Mouse (Mus musculus) CH12.LX (cell line): ENCODE data around the gene Ifit2. TPM values are rescaled to one million over a fixed set of nuclear protein-coding genes. Genes with fewer than 3 reads are reported as not detected.

Source experiments
- DNase-seq: peaks from one replicate; pipeline ENCODE4 v3.0.0-alpha.2; 2013; ENCODE audit errors: extremely low read depth
- H3K27ac ChIP-seq: 2 replicates; pipeline ENCODE4 v1.5.1; 2012; ENCODE audit warnings: low read depth, mild to moderate bottlenecking, control low read depth, moderate library complexity; ENCODE audit not compliant: insufficient read depth
- H3K27me3 ChIP-seq: replicated peaks from 2 replicates; pipeline ENCODE3; 2012; ENCODE audit warnings: inconsistent platforms
- H3K36me3 ChIP-seq, 2 experiments: replicated peaks in 1 of 2; 2 replicates each; pipeline versions ENCODE3 to v1.6.1; 2012; ENCODE audit warnings: inconsistent platforms in 1 of 2, low read length in 1 of 2, mild to moderate bottlenecking in 1 of 2, mixed read lengths in 1 of 2, moderate library complexity in 1 of 2; ENCODE audit not compliant: control insufficient read depth in 1 of 2, insufficient read depth in 1 of 2
- H3K4me1 ChIP-seq, 2 experiments: 2 replicates each; pipeline ENCODE4 v1.6.1; 2012; ENCODE audit warnings: inconsistent platforms in 1 of 2, moderate library complexity in 1 of 2; ENCODE audit not compliant: insufficient read depth in 2 of 2, control insufficient read depth in 1 of 2
- H3K4me2 ChIP-seq: 2 replicates; pipeline ENCODE4 v1.6.1; 2012; ENCODE audit warnings: low read depth, mild to moderate bottlenecking, control low read depth; ENCODE audit not compliant: poor library complexity, insufficient read depth, severe bottlenecking
- H3K4me3 ChIP-seq, 3 experiments: fragments of 150-350 bp in 1 of 3; sonication (generic) in 1 of 3; replicated peaks in 1 of 3; 2 replicates each; pipeline versions ENCODE3 to v1.5.1; 2011 to 2012; ENCODE audit warnings: low read depth in 2 of 3, low read length in 2 of 3, mild to moderate bottlenecking in 2 of 3, moderate library complexity in 2 of 3, control low read depth in 1 of 3, improper control_type of control experiment in 1 of 3, inconsistent platforms in 1 of 3, mixed read lengths in 1 of 3; ENCODE audit not compliant: poor library complexity in 1 of 3
- H3K79me2 ChIP-seq: replicated peaks from 2 replicates; pipeline ENCODE4 v1.6.1; 2012; ENCODE audit warnings: mild to moderate bottlenecking, moderate library complexity; ENCODE audit not compliant: control insufficient read depth, poor library complexity, insufficient read depth, severe bottlenecking; ENCODE audit errors: extremely low read depth
- H3K9ac ChIP-seq: 2 replicates; pipeline ENCODE4 v1.6.1; 2012; ENCODE audit warnings: low read depth, mild to moderate bottlenecking, control low read depth, moderate library complexity; ENCODE audit not compliant: insufficient read depth
- H3K9me3 ChIP-seq: replicated peaks from 2 replicates; pipeline ENCODE3; 2012; ENCODE audit warnings: low read length, inconsistent platforms, mixed read lengths
- BHLHE40 ChIP-seq: IDR thresholded peaks from 2 replicates; pipeline ENCODE4 v1.6.1; 2011; ENCODE audit warnings: mild to moderate bottlenecking, low read depth, low read length, improper control_type of control experiment
- CTCF ChIP-seq, 2 experiments: IDR thresholded peaks in 1 of 2; conservative IDR thresholded peaks in 1 of 2; 2 replicates each; pipeline ENCODE4 v1.5.1; 2011 to 2012; ENCODE audit warnings: low read depth in 2 of 2, low read length in 2 of 2, improper control_type of control experiment in 1 of 2, inconsistent platforms in 1 of 2, mild to moderate bottlenecking in 1 of 2, moderate library complexity in 1 of 2
- E2F4 ChIP-seq: IDR thresholded peaks from 2 replicates; pipeline ENCODE4 v1.6.1; 2011; ENCODE audit warnings: low read depth, low read length, improper control_type of control experiment; ENCODE audit not compliant: insufficient replicate concordance
- EP300 ChIP-seq: IDR thresholded peaks from 2 replicates; pipeline ENCODE4 v1.6.1; 2011; ENCODE audit warnings: low read length, improper control_type of control experiment
- ETS1 ChIP-seq: conservative IDR thresholded peaks from 2 replicates; pipeline ENCODE4 v1.6.1; 2012; ENCODE audit warnings: low read depth, mild to moderate bottlenecking, inconsistent platforms, low read length, improper control_type of control experiment, moderate library complexity
- GABPA ChIP-seq: IDR thresholded peaks from 2 replicates; pipeline ENCODE4 v1.6.1; 2012; ENCODE audit warnings: low read depth, low read length, improper control_type of control experiment, inconsistent platforms; ENCODE audit not compliant: insufficient replicate concordance
- KAT2A ChIP-seq: IDR thresholded peaks from 2 replicates; pipeline ENCODE4 v1.6.1; 2012; ENCODE audit warnings: low read length, improper control_type of control experiment, inconsistent platforms; ENCODE audit not compliant: insufficient replicate concordance
- MAX ChIP-seq: IDR thresholded peaks from 2 replicates; pipeline ENCODE4 v1.6.1; 2011; ENCODE audit warnings: low read length, improper control_type of control experiment
- MAZ ChIP-seq: IDR thresholded peaks from 2 replicates; pipeline ENCODE4 v1.6.1; 2012; ENCODE audit warnings: low read depth, mild to moderate bottlenecking, inconsistent platforms, low read length, improper control_type of control experiment, moderate library complexity
- MXI1 ChIP-seq: IDR thresholded peaks from 2 replicates; pipeline ENCODE4 v1.6.1; 2011; ENCODE audit warnings: mild to moderate bottlenecking, low read depth, low read length, improper control_type of control experiment
- MYC ChIP-seq: IDR thresholded peaks from 2 replicates; pipeline ENCODE4 v1.6.1; 2011; ENCODE audit warnings: low read depth, mild to moderate bottlenecking, improper control_type of control experiment, low read length
- NELFE ChIP-seq: IDR thresholded peaks from 2 replicates; pipeline ENCODE4 v1.6.1; 2011; ENCODE audit warnings: low read depth, low read length, improper control_type of control experiment
- PAX5 ChIP-seq: IDR thresholded peaks from 2 replicates; pipeline ENCODE4 v1.6.1; 2012; ENCODE audit warnings: low read length, inconsistent platforms, mixed read lengths
- RAD21 ChIP-seq: IDR thresholded peaks from 2 replicates; pipeline ENCODE4 v1.6.1; 2011; ENCODE audit warnings: low read depth, mild to moderate bottlenecking, low read length, improper control_type of control experiment, moderate library complexity
- RCOR1 ChIP-seq: conservative IDR thresholded peaks from 2 replicates; pipeline ENCODE4 v1.6.1; 2012; ENCODE audit warnings: low read depth, mild to moderate bottlenecking, inconsistent platforms, low read length, improper control_type of control experiment
- TCF12 ChIP-seq: IDR thresholded peaks from 2 replicates; pipeline ENCODE4 v1.6.1; 2014; ENCODE audit warnings: low read depth, mild to moderate bottlenecking, inconsistent platforms, low read length, improper control_type of control experiment
- ZKSCAN1 ChIP-seq: IDR thresholded peaks from 2 replicates; pipeline ENCODE4 v1.6.1; 2012; ENCODE audit warnings: low read depth, inconsistent platforms, low read length, improper control_type of control experiment, borderline replicate concordance
- ZMIZ1 ChIP-seq: IDR thresholded peaks from 2 replicates; pipeline ENCODE4 v1.6.1; 2012; ENCODE audit warnings: low read depth, mild to moderate bottlenecking, inconsistent platforms, low read length, improper control_type of control experiment
- ZNF384 ChIP-seq: IDR thresholded peaks from 2 replicates; pipeline ENCODE4 v1.6.1; 2012; ENCODE audit warnings: low read depth, low read length, improper control_type of control experiment, inconsistent platforms
- dilution Hi-C: fragments of 300-500 bp; cut with MboI; formaldehyde crosslinking; loops from 2 replicates; pipeline ENCODE4 v1.14.3; 2020; ENCODE audit warnings: low sequenced_read_pairs; ENCODE audit not compliant: extremely low pct_unique_long_range_greater_than_20kb, extremely low pct_ligation_motif_present
- in situ Hi-C: fragments of 300-500 bp; cut with MboI; formaldehyde crosslinking; loops from 3 replicates; pipeline ENCODE4 v1.14.3; 2019; ENCODE audit warnings: low sequenced_read_pairs, low pct_ligation_motif_present, low pct_unique_long_range_greater_than_20kb, mixed read lengths
- polyA plus RNA-seq: library from polyadenylated mRNA; unstranded; fragments of >175 nt; gene quantifications from 2 replicates; pipeline ENCODE4 v1.2.1, GENCODE M21; 2012; ENCODE audit warnings: low read depth; ENCODE audit not compliant: insufficient read length
- total RNA-seq, 2 experiments: library from RNA; depleted of rRNA; stranded (reverse); fragments of 300-350 nt in 1 of 2; fragments of >200 nt in 1 of 2; gene quantifications; 2 replicates each; pipeline ENCODE4 v1.2.3; 2012 to 2014

The Ifit2 gene
- total and polyA plus RNA-seq, 3 experiments: 0.72 to 8.8 (median 5.7) TPM

GRCm38 (mm10) chr19:34562556-34562955, 12.1 kb downstream of the Ifit2 start:
- in situ Hi-C loops: no loop called here
- peaks cover 0 to 3% of the 10 kb centered on the region in 2 experiments for H3K36me3 ChIP-seq
- TF ChIP-seq EP300 (no peak), ETS1 (no peak), ZMIZ1 (no peak), PAX5 (no peak), MXI1 (no peak), ZNF384 (no peak), MAZ (no peak), CTCF (conservative IDR thresholded peaks at IDR 0.05 in 1 of 2, IDR thresholded peaks at IDR 0.05 in 1 of 2; ENCODE audit: low read depth in 2 of 2, low read length in 2 of 2) (no peak), TCF12 (no peak), E2F4 (no peak), GABPA (no peak), KAT2A (no peak), MYC (no peak), ZKSCAN1 (no peak), NELFE (no peak), BHLHE40 (no peak), RCOR1 (no peak), MAX (no peak)
- no peaks in the 10 kb centered on the region for H3K79me2 ChIP-seq
- no peak overlapping the region for H3K27ac ChIP-seq
- peaks cover 0 to 4% of the 10 kb centered on the region in 2 experiments; a peak in 1 of 4 replicates for H3K4me1 ChIP-seq
- dilution Hi-C loops: no loop called here
- no peak overlapping the region for H3K9ac ChIP-seq
- no peak overlapping the region for H3K4me3 ChIP-seq
- H3K27me3 ChIP-seq: no peaks in the 10 kb centered on the region
- H3K9me3 ChIP-seq: no peaks in the 10 kb centered on the region
- H3K4me2 ChIP-seq: no peak overlapping the region
- no peak for DNase-seq

GRCm38 (mm10) chr19:34566178-34566784, 15.8 kb downstream of the Ifit2 start:
- H3K27me3 ChIP-seq: no peaks in the 10 kb centered on the region
- no peaks in the 10 kb centered on the region for H3K79me2 ChIP-seq
- no peak overlapping the region for H3K9ac ChIP-seq
- H3K4me3 ChIP-seq: no peak overlapping the region
- in situ Hi-C loops (no loop called here), dilution Hi-C loops (no loop called here)
- no peaks in the 10 kb centered on the region for H3K9me3 ChIP-seq
- no peaks in the 10 kb centered on the region for H3K36me3 ChIP-seq
- H3K4me2 ChIP-seq: no peak overlapping the region
- DNase-seq: no peak
- no peak overlapping the region for H3K27ac ChIP-seq
- no peak for TF ChIP-seq E2F4
- TF ChIP-seq MAZ: no peak
- no peak for TF ChIP-seq RAD21
- peaks cover 0 to 28% of the 10 kb centered on the region in 2 experiments; a peak in 2 of 4 replicates for H3K4me1 ChIP-seq
